Mouse (Mus musculus): ENCODE results near the gene 4930544D05Rik. TPM values are rescaled to one million over a fixed set of nuclear protein-coding genes. Genes with fewer than 3 reads are reported as not detected.
A peak's percentile ranks its signal among the peaks of the same experiment; 100 is the strongest.

The 4930544D05Rik gene
- polyA plus RNA-seq, 1 experiment: not detected

DNA sequence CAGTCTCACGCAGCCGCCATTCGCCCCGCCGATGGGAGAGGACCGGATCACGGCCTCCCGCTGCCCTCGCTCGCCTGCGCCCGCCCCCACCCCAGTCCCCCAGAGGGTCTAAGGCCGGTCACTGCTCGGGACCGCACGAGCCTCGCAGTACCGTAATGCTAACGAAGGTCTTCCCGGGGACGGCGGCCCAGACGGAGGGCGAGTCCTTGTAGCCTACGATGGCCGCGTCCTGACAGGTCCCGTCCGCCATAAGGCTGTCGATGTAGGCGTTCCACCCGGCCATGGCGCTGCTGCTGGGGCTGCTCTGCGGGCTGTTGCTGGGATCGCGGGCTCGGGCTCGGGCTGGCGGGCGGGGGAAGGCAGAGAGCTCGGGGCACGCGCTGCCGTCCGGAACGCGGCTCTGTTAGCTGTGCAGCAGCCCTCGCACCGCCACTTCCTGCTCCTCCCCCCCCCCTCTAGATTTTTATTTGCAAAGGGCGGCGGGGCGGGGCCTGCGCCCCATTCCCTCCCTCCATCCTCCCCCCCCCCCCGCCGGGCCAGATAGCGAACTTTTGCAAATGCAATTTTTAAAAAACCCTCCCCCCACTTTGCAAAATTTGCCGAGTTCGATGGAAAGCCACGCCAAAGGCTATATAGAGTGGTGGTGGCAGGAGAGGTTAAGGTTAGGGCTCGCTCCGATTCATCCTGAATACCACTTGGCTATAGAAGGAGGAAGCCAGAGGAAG is 38.7 kb downstream of the 4930544D05Rik start, which contains the start of gene Pfn1:
Gene Pfn1 (minus strand): TSS at position 447 of the 725 bp plus-strand sequence.
- TF ChIP-seq POLR2A (IDR thresholded peaks at IDR 0.05; ENCODE audit: borderline replicate concordance, low read depth, low read length) (no peak; the same call in 1 of the 2 replicates), CTCF (IDR thresholded peaks at IDR 0.05; ENCODE audit: low read depth, low read length) (no peak)
- Histone ChIP-seq H3K27ac (ENCODE audit: insufficient read depth, low read depth, low read length) (peak within 1 kb of the TSS; percentile 99), H3K4me3 (ENCODE audit: insufficient read depth, low read length) (peak within 1 kb of the TSS; percentile 100), H3K4me1 (ENCODE audit: control insufficient read depth, insufficient read depth, low read length) (peaks cover 42% of the 10 kb centered on the region)

DNA sequence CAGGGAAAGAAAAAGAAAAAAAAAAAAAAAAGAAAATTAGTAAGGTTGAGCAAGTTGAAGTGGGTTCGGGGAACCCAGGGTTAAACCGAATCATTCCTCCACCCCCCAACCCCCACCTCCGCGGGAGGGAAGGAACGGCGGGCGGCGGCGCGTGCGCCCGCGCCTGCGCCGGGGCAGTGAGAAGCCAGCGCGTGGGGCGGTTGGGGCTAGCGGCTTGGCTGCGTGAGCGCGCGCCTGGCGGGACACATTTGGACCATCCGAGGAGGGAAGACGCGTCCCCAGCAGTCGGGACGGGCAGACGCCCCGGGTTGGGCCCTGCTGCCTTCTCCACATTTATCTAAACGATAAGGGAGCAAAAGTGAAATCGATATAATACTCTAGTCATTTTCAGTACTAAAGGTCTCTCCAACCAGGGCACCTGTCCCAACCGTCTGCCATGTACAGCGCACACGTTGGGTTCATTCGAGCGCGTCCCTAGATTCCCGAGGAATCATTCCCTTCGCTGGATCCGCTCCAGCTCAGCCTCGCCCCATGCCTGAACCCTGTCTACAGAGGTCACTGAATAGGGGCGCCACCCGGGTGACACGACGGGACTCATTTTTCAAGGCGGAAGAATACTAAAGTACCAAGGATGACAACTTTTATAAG is 39.4 kb downstream of the 4930544D05Rik start:
- Histone ChIP-seq H3K27ac (ENCODE audit: insufficient read depth, low read depth, low read length) (peak overlapping the region; percentile 97), H3K4me1 (ENCODE audit: control insufficient read depth, insufficient read depth, low read length) (peaks cover 40% of the 10 kb centered on the region), H3K4me3 (ENCODE audit: insufficient read depth, low read length) (peak overlapping the region; percentile 84)
- TF ChIP-seq CTCF (IDR thresholded peaks at IDR 0.05; ENCODE audit: low read depth, low read length) (no peak), POLR2A (IDR thresholded peaks at IDR 0.05; ENCODE audit: borderline replicate concordance, low read depth, low read length) (no peak)

DNA sequence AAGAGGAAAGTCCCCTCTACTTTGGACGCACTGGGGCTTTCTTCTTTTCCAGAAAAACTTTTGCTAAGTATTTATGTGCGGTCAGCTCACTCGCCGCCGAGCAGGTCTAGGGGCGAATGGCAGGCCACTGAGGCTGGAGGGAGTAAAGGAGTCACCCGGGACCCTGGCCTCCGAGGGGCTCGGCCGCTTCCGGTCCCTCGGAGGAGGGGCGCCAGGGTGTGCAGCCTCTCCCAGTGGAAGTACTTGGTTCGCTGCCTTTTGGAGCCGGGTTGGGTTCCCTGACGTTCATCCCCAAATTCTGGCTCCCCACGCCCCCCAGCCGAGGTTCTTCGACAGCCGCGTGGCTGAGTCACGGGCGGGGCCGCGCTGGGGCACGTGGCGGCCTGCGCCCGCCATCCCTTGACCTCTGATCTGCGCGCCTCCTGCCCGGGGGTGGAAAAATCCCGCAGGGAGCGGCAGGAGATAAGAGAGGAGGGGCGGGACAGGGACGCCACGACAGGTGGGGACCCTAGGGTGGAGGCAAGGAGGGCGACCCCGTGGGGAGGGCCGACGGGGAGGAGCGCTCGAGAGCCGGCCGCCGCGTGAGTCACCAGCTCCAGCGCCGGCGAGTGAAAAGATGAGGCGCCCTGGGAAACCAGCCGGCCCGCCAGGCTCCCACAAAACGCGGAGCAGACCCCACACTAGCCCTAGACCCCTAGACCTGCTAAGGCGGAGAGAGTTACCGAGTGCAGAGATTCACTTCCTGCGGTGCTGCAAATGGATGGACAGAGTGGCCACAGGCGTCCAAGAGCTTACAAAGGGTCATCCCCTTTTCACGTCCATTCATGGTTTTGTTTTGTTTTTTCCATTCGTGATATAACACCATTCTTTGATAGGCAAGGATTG is 40.2 kb downstream of the 4930544D05Rik start:
- H3K4me1 ChIP-seq (ENCODE audit: control insufficient read depth, insufficient read depth, low read length): peaks cover 35% of the 10 kb centered on the region
- TF ChIP-seq CTCF (IDR thresholded peaks at IDR 0.05; ENCODE audit: low read depth, low read length): no peak
- TF ChIP-seq POLR2A (IDR thresholded peaks at IDR 0.05; ENCODE audit: borderline replicate concordance, low read depth, low read length): no peak
- peak overlapping the region; percentile 84 for H3K4me3 ChIP-seq (ENCODE audit: insufficient read depth, low read length)
- peak overlapping the region; percentile 97 for H3K27ac ChIP-seq (ENCODE audit: insufficient read depth, low read depth, low read length)

DNA sequence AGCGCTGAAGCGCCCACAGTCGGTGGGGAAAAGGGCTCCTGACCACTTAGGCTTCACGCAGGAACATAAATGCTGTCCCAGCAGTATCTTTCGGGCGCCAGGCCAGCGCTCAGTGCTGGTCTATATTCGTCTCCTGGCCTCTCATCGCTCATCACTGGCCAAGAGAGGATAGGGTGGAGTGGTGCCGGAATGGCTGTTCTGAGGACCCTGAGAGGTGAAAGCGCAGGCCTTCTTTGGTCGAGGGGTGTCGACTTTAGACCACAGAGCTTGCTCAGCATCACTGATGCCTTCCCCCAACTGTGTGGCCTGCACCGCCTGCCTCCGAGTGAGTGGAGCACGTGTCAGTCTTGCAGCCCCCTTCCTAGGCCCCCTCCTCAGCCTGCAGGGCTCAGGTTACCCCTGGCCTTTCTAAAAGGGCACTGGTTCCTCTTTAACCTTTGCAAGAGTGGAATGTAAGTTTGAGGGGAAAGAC is 40.8 kb downstream of the 4930544D05Rik start:
- H3K27ac ChIP-seq (ENCODE audit: insufficient read depth, low read depth, low read length): peak overlapping the region; percentile 97
- TF ChIP-seq POLR2A (IDR thresholded peaks at IDR 0.05; ENCODE audit: borderline replicate concordance, low read depth, low read length) (no peak), CTCF (IDR thresholded peaks at IDR 0.05; ENCODE audit: low read depth, low read length) (no peak)
- H3K4me3 ChIP-seq (ENCODE audit: insufficient read depth, low read length): peak overlapping the region; percentile 84
- H3K4me1 ChIP-seq (ENCODE audit: control insufficient read depth, insufficient read depth, low read length): peaks cover 32% of the 10 kb centered on the region

DNA sequence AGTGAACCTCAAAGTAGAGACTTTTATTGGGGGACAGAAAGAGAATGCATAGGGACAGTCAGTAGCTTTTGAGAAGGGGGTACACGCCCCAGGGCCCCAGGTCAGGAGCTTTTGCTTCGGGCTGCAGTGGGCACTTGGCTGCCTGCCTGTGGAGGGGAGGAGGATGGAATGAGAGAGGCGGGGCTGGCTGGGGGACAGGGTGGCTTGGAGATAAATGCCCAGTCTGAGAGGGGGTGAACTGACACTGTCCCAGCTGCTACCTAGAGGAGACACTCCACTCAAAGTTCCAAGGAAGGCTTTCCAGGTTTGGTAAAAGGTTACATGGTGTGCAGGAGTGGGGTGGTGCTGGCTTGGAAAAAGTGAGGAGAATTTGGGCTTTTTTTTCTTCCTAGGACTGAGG is 41.3 kb downstream of the 4930544D05Rik start, which contains the start of gene Eno3:
Gene Eno3 (plus strand): TSS at position 239 of the 400 bp plus-strand sequence.
- Histone ChIP-seq H3K27ac (ENCODE audit: insufficient read depth, low read depth, low read length) (peak within 1 kb of the TSS; percentile 97), H3K4me1 (ENCODE audit: control insufficient read depth, insufficient read depth, low read length) (peaks cover 32% of the 10 kb centered on the region), H3K4me3 (ENCODE audit: insufficient read depth, low read length) (peak within 1 kb of the TSS; percentile 84)
- TF ChIP-seq CTCF (IDR thresholded peaks at IDR 0.05; ENCODE audit: low read depth, low read length) (no peak), POLR2A (IDR thresholded peaks at IDR 0.05; ENCODE audit: borderline replicate concordance, low read depth, low read length) (no peak)

DNA sequence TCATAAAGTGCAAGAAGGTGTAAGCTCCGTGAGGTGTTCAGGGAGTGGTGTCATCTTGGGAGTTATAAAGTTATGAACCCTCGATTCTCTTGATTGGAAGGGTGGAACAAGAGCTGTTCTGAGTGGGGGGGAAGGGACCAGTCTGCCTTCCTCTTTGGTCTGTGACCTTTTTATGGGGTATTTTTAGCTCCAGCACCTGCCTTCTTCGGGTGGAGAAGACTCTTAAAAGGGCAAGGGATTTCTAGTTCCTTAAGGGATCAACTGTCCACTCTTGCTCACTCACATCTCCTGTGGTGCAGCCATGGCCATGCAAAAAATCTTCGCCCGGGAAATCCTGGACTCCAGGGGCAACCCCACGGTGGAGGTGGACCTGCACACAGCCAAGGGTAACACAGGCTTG is 41.9 kb downstream of the 4930544D05Rik start:
- Histone ChIP-seq H3K4me1 (ENCODE audit: control insufficient read depth, insufficient read depth, low read length) (peaks cover 33% of the 10 kb centered on the region), H3K4me3 (ENCODE audit: insufficient read depth, low read length) (no peak overlapping the region), H3K27ac (ENCODE audit: insufficient read depth, low read depth, low read length) (no peak overlapping the region)
- no peak for TF ChIP-seq CTCF (IDR thresholded peaks at IDR 0.05; ENCODE audit: low read depth, low read length)
- TF ChIP-seq POLR2A (IDR thresholded peaks at IDR 0.05; ENCODE audit: borderline replicate concordance, low read depth, low read length): no peak

DNA sequence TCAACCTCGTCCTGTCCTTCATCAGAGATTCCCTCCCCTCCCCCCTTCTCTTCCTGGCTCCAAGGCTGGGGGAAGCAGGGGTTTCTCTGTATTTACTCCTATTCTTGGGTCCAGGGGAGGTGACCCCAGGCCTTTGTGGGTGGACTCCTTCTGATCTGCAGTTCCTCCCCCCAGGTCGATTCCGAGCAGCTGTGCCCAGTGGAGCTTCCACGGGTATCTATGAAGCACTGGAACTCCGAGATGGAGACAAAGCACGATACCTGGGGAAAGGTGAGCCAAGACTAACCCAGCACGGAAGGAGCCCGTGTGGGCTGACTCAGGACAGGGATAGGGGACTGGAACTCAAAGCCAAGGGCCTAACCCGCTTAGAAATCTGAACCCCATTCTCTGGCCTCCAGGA is 42.3 kb downstream of the 4930544D05Rik start:
- no peak overlapping the region for H3K27ac ChIP-seq (ENCODE audit: insufficient read depth, low read depth, low read length)
- H3K4me1 ChIP-seq (ENCODE audit: control insufficient read depth, insufficient read depth, low read length): peaks cover 37% of the 10 kb centered on the region
- TF ChIP-seq POLR2A (IDR thresholded peaks at IDR 0.05; ENCODE audit: borderline replicate concordance, low read depth, low read length) (no peak), CTCF (IDR thresholded peaks at IDR 0.05; ENCODE audit: low read depth, low read length) (no peak)
- no peak overlapping the region for H3K4me3 ChIP-seq (ENCODE audit: insufficient read depth, low read length)

DNA sequence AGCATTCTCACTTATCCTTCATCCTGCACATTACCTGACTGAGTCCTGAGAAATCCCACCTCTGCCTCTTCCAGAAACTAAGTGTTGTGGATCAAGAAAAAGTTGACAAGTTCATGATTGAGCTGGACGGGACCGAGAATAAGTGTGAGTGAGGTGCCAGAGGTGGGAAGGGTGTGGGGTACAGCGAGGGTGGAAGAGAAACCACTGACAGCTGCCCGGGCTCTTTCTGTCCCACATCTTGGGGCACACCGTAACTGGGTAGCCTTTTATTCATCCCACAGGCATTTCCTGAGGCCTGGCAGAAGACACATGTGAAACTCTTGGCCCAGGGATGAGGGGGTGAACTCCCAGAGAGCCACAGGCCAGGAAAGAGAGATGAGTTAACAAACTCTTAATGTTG is 42.9 kb downstream of the 4930544D05Rik start:
- Histone ChIP-seq H3K4me3 (ENCODE audit: insufficient read depth, low read length) (no peak overlapping the region), H3K27ac (ENCODE audit: insufficient read depth, low read depth, low read length) (no peak overlapping the region), H3K4me1 (ENCODE audit: control insufficient read depth, insufficient read depth, low read length) (peaks cover 38% of the 10 kb centered on the region)
- TF ChIP-seq POLR2A (IDR thresholded peaks at IDR 0.05; ENCODE audit: borderline replicate concordance, low read depth, low read length): no peak
- no peak for TF ChIP-seq CTCF (IDR thresholded peaks at IDR 0.05; ENCODE audit: low read depth, low read length)

DNA sequence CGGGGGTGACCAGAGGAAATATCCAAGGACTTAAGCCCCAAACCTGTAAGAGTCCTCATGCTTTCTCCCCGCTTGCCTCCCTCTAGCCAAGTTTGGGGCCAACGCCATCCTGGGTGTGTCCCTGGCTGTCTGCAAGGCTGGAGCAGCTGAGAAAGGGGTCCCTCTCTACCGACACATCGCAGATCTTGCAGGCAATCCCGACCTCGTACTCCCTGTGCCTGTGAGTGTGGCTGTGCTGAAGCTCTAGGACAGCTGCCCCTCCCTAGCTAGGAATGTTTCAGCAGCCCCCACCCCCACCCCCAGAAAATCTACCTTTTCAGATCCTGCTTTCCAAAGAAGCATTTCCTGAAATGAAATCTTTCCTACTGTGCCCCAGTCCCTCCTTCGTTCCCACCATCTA is 43.3 kb downstream of the 4930544D05Rik start:
- Histone ChIP-seq H3K4me3 (ENCODE audit: insufficient read depth, low read length) (no peak overlapping the region), H3K27ac (ENCODE audit: insufficient read depth, low read depth, low read length) (no peak overlapping the region), H3K4me1 (ENCODE audit: control insufficient read depth, insufficient read depth, low read length) (peaks cover 38% of the 10 kb centered on the region)
- TF ChIP-seq POLR2A (IDR thresholded peaks at IDR 0.05; ENCODE audit: borderline replicate concordance, low read depth, low read length): no peak
- no peak for TF ChIP-seq CTCF (IDR thresholded peaks at IDR 0.05; ENCODE audit: low read depth, low read length)
